22 mouse cellular contexts compared by ENCODE assay signal in genomic region chr5:107093253-107093652, GRCm38 (mm10).
DNase-seq lines count a peak whose midpoint lies in the region; ATAC-seq and TF ChIP-seq lines count a peak whose summit lies in the region.
"Had no signal": no experiment of that assay in that cellular context is flagged by ENCODE, and none has a peak within 500 bp of the region (broad histone marks: within the 10 kb centered on the region; RNA-seq: fewer than 3 reads in every experiment).

No protein-coding gene starts in this region.

- H3K9me3 ChIP-seq in heart, embryonic 12.5 days (replicated peaks) = no peaks in the 10 kb centered on the region
- H3K9me3 ChIP-seq in heart, embryonic 15.5 days (replicated peaks) = no peaks in the 10 kb centered on the region
- H3K9me3 ChIP-seq: embryonic facial prominence, embryonic 12.5 days; forebrain, embryonic 10.5 days; hindbrain, embryonic 15.5 days; limb, embryonic 12.5 days; neural tube, embryonic 15.5 days had no signal

- 68% methylated on average over 3 of the region's 3 CpGs for WGBS in heart, embryonic 12.5 days
- 64% methylated on average over 3 of the region's 3 CpGs for WGBS in heart, embryonic 15.5 days

- peaks cover 36% of the 10 kb centered on the region for H3K4me1 ChIP-seq in heart, embryonic 12.5 days (replicated peaks)
- H3K4me1 ChIP-seq in testis, adult 2 months (ENCODE audit: control insufficient read depth, insufficient read depth, low read length) = peaks cover 3% of the 10 kb centered on the region
- H3K4me1 ChIP-seq in heart, embryonic 15.5 days (replicated peaks) = peaks cover 36% of the 10 kb centered on the region

- H3K9ac ChIP-seq in heart, embryonic 12.5 days = no peak overlapping the region
- H3K9ac ChIP-seq in heart, embryonic 15.5 days = no peak overlapping the region
- H3K9ac ChIP-seq: embryonic facial prominence, embryonic 12.5 days; hindbrain, embryonic 15.5 days; limb, embryonic 12.5 days; liver, embryonic 14.5 days; neural tube, embryonic 15.5 days had no signal

- H3K4me3 ChIP-seq in heart, embryonic 12.5 days = no peak overlapping the region
- peak overlapping the region; percentile 78 for H3K4me3 ChIP-seq in testis, adult 2 months (ENCODE audit: control insufficient read depth, low read depth, low read length)
- H3K4me3 ChIP-seq in heart, embryonic 15.5 days = no peak overlapping the region
- H3K4me3 ChIP-seq: embryonic facial prominence, embryonic 12.5 days; forebrain, embryonic 10.5 days; hindbrain, embryonic 15.5 days; limb, embryonic 12.5 days; myocyte; neural tube, embryonic 15.5 days had no signal

- H3K27me3 ChIP-seq in heart, embryonic 12.5 days (replicated peaks) = no peaks in the 10 kb centered on the region
- no peaks in the 10 kb centered on the region for H3K27me3 ChIP-seq in testis, adult 2 months (ENCODE audit: control insufficient read depth, insufficient read depth, low read length)
- H3K27me3 ChIP-seq in heart, embryonic 15.5 days = no peaks in the 10 kb centered on the region
- H3K27me3 ChIP-seq: embryonic facial prominence, embryonic 12.5 days; hindbrain, embryonic 15.5 days; neural tube, embryonic 15.5 days had no signal

- TF ChIP-seq POLR2A in testis, adult 2 months (IDR thresholded peaks at IDR 0.05; ENCODE audit: control insufficient read depth, low read depth, low read length) = no peak

- no peaks in the 10 kb centered on the region for H3K36me3 ChIP-seq in heart, embryonic 12.5 days
- H3K36me3 ChIP-seq in testis, adult 2 months (ENCODE audit: control insufficient read depth, insufficient read depth, low read length) = no peaks in the 10 kb centered on the region
- H3K36me3 ChIP-seq in heart, embryonic 15.5 days = no peaks in the 10 kb centered on the region
- H3K36me3 ChIP-seq: embryonic facial prominence, embryonic 12.5 days; forebrain, embryonic 10.5 days; hindbrain, embryonic 15.5 days; limb, embryonic 12.5 days; neural tube, embryonic 15.5 days had no signal

- TF ChIP-seq CTCF in testis, adult 2 months (IDR thresholded peaks at IDR 0.05; ENCODE audit: control insufficient read depth, insufficient read depth, insufficient replicate concordance, low read depth, low read length) = no peak

- no peak for ATAC-seq in heart, embryonic 12.5 days (ENCODE audit: insufficient number of reproducible peaks, low FRiP score)
- no peak for ATAC-seq in heart, embryonic 15.5 days (replicated peaks; ENCODE audit: insufficient number of reproducible peaks, insufficient read depth, low FRiP score, low read depth)
- ATAC-seq: intestine, postnatal 0 days had no signal

- peak; percentile 93 for DNase-seq in heart, adult 11 months
- DNase-seq in testis, postnatal 10 days (ENCODE audit: low spot score) = no peak
- no peak for DNase-seq in embryo, embryonic 10 days (ENCODE audit: low spot score)
- DNase-seq in cerebellum, adult 18-20 months = no peak
- DNase-seq: adrenal gland, adult 8-10 months; cerebellum, adult 11-12 months; cerebellum, postnatal 36 days; gastrocnemius, postnatal 14 days; midbrain, embryonic 14.5 days; right cerebral cortex, postnatal 4 days; thymus, postnatal 4 days had no signal

- H3K27ac ChIP-seq in heart, embryonic 12.5 days (ENCODE audit: poor library complexity, severe bottlenecking) = no peak overlapping the region; the same call in 1 of the 2 replicates
- H3K27ac ChIP-seq in testis, adult 2 months (ENCODE audit: control insufficient read depth, insufficient read depth, low read depth, low read length) = no peak overlapping the region
- H3K27ac ChIP-seq in heart, embryonic 15.5 days = peak overlapping the region; percentile 29; the same call in 1 of the 2 replicates
- H3K27ac ChIP-seq: embryonic facial prominence, embryonic 12.5 days; forebrain, embryonic 10.5 days; hindbrain, embryonic 15.5 days; limb, embryonic 12.5 days; liver, embryonic 14.5 days; neural tube, embryonic 15.5 days had no signal

- no peak overlapping the region for H3K4me2 ChIP-seq in heart, embryonic 12.5 days
- no peak overlapping the region for H3K4me2 ChIP-seq in heart, embryonic 15.5 days
- H3K4me2 ChIP-seq: embryonic facial prominence, embryonic 12.5 days; hindbrain, embryonic 15.5 days; limb, embryonic 12.5 days; neural tube, embryonic 15.5 days had no signal
